Mouse (Mus musculus) ES-Bruce4 (cell line): ENCODE measurements around the gene Hnf1b.

Experiments used
- EP300 ChIP-seq: IDR thresholded peaks from 2 replicates; pipeline ENCODE4 v1.6.1; 2011; ENCODE audit warnings: low read depth, low read length; ENCODE audit not compliant: insufficient read depth
- POLR2A ChIP-seq: IDR thresholded peaks from one replicate; pipeline ENCODE4 v1.8.1; 2011; ENCODE audit warnings: low read length; ENCODE audit not compliant: insufficient read depth

- no peak for TF ChIP-seq POLR2A
- no peak for TF ChIP-seq EP300
Observed at GRCm38 (mm10) chr11:83932506-83933106, 82.7 kb downstream of the Hnf1b start.
